Mouse (Mus musculus) limb, embryonic 11.5 days (tissue): ENCODE measurements around the gene Pigv. TPM values are rescaled to one million over a fixed set of nuclear protein-coding genes. Genes with fewer than 3 reads are reported as not detected.

Experiments used
- ATAC-seq: fragments of 200-750 bp; cut with Nextera tagmentation; 2 replicates; pipeline ENCODE4 v1.8.0; 2017; ENCODE audit warnings: low read depth; ENCODE audit not compliant: insufficient number of reproducible peaks, low FRiP score, low TSS enrichment
- DNase-seq: peaks from one replicate; pipeline ENCODE4 v3.0.0-alpha.2; 2015; ENCODE audit warnings: low spot score
- H3K27ac ChIP-seq: fragments of 300-500 bp; sonication (generic); replicated peaks from 2 replicates; pipeline ENCODE4 v1.5.1; 2014; ENCODE audit warnings: low read depth, mild to moderate bottlenecking, low read length
- H3K27me3 ChIP-seq: fragments of 300-500 bp; sonication (generic); 2 replicates; pipeline ENCODE4 v1.6.1; 2014; ENCODE audit warnings: mild to moderate bottlenecking, low read length, mixed read lengths; ENCODE audit not compliant: control insufficient read depth, insufficient read depth
- H3K36me3 ChIP-seq: fragments of 300-500 bp; sonication (generic); 2 replicates; pipeline ENCODE4 v1.6.1; 2014; ENCODE audit warnings: mild to moderate bottlenecking, low read length, moderate library complexity, mixed read lengths; ENCODE audit not compliant: control insufficient read depth, insufficient read depth
- H3K4me1 ChIP-seq: fragments of 300-500 bp; sonication (generic); 2 replicates; pipeline ENCODE4 v1.6.1; 2014; ENCODE audit warnings: low read length, mixed read lengths; ENCODE audit not compliant: control insufficient read depth, insufficient read depth
- H3K4me2 ChIP-seq: fragments of 300-500 bp; sonication (generic); 2 replicates; pipeline ENCODE4 v1.6.1; 2014; ENCODE audit warnings: low read depth, mild to moderate bottlenecking, moderate library complexity; ENCODE audit not compliant: severe bottlenecking
- H3K4me3 ChIP-seq: fragments of 300-500 bp; sonication (generic); 2 replicates; pipeline ENCODE4 v1.5.1; 2014; ENCODE audit warnings: low read depth, low read length
- H3K9ac ChIP-seq: fragments of 300-500 bp; sonication (generic); 2 replicates; pipeline ENCODE4 v1.6.1; 2014; ENCODE audit warnings: mild to moderate bottlenecking, low read length
- H3K9me3 ChIP-seq: fragments of 300-500 bp; sonication (generic); 2 replicates; pipeline ENCODE4 v1.6.1; 2016; ENCODE audit warnings: low read length; ENCODE audit not compliant: control insufficient read depth
- WGBS: fragments of 180-500 bp; shearing (Covaris S2); extraction: QIAGEN DNeasy Blood & Tissue Kit; methylation state at CpG from one replicate; pipeline ENCODE4 v1.1.7; 2014; 5-methylcytosine and 5-hydroxymethylcytosine counted together
- polyA plus RNA-seq: library from polyadenylated mRNA; unstranded; fragments of >200 nt; fragmentation: Nextera tagmentation; extraction: Ambion mirVana; gene quantifications from 2 replicates; pipeline ENCODE4 v1.2.1, GENCODE M21; 2014

Gene Pigv
- 13.2 and 16.8 TPM in 2 replicates for polyA plus RNA-seq

GRCm38 (mm10) chr4:133671881-133672844 lies at the start of gene Pigv:
TSS of gene Pigv (minus strand) at chr4:133672647.
- Histone ChIP-seq H3K27ac (peak within 1 kb of the TSS; percentile 90), H3K9ac (peak within 1 kb of the TSS; percentile 76), H3K4me1 (peaks cover 10% of the 10 kb centered on the region), H3K4me3 (peak within 1 kb of the TSS; percentile 77), H3K4me2 (peak within 1 kb of the TSS; percentile 75), H3K9me3 (no peaks in the 10 kb centered on the region), H3K27me3 (no peaks in the 10 kb centered on the region), H3K36me3 (no peaks in the 10 kb centered on the region; the same call in 1 of the 2 replicates)
- under 1% methylated on average over 75 of the region's 76 CpGs for WGBS
- ATAC-seq, result peak; percentile 88
- peak; percentile 96 for DNase-seq

GRCm38 (mm10) chr4:133719791-133720190 lies 47.3 kb upstream of the Pigv start:
- Histone ChIP-seq H3K4me1 (no peaks in the 10 kb centered on the region; the same call in 1 of the 2 replicates), H3K4me2 (no peak overlapping the region), H3K27me3 (no peaks in the 10 kb centered on the region), H3K27ac (no peak overlapping the region), H3K9ac (no peak overlapping the region), H3K9me3 (no peaks in the 10 kb centered on the region), H3K4me3 (no peak overlapping the region), H3K36me3 (peaks cover 45% of the 10 kb centered on the region)
- DNase-seq, result no peak
- 96% methylated on average over 3 of the region's 3 CpGs for WGBS
- ATAC-seq, result no peak

- no peaks in the 10 kb centered on the region for H3K27me3 ChIP-seq
- WGBS, result 87% methylated on average over 5 of the region's 5 CpGs
- no peak overlapping the region for H3K27ac ChIP-seq
- no peak overlapping the region for H3K9ac ChIP-seq
- peaks cover 24% of the 10 kb centered on the region for H3K36me3 ChIP-seq
- no peaks in the 10 kb centered on the region for H3K9me3 ChIP-seq
- H3K4me3 ChIP-seq, result no peak overlapping the region
- H3K4me1 ChIP-seq, result no peaks in the 10 kb centered on the region
- DNase-seq (no peak), ATAC-seq (no peak)
- no peak overlapping the region for H3K4me2 ChIP-seq
Measured at GRCm38 (mm10) chr4:133712755-133713154, 40.3 kb upstream of the Pigv start.

GRCm38 (mm10) chr4:133711307-133712076 lies 39.0 kb upstream of the Pigv start:
- no peaks in the 10 kb centered on the region for H3K27me3 ChIP-seq
- H3K9me3 ChIP-seq, result no peaks in the 10 kb centered on the region
- ATAC-seq (no peak), DNase-seq (no peak)
- no peak overlapping the region for H3K27ac ChIP-seq
- 87% methylated on average over 6 of the region's 6 CpGs for WGBS
- H3K4me1 ChIP-seq, result no peaks in the 10 kb centered on the region
- H3K4me3 ChIP-seq, result no peak overlapping the region
- H3K9ac ChIP-seq, result no peak overlapping the region
- H3K4me2 ChIP-seq, result no peak overlapping the region
- peaks cover 15% of the 10 kb centered on the region for H3K36me3 ChIP-seq

- H3K9me3 ChIP-seq, result no peaks in the 10 kb centered on the region
- H3K9ac ChIP-seq, result no peak overlapping the region
- H3K27ac ChIP-seq, result no peak overlapping the region
- no peak for ATAC-seq
- peaks cover 14% of the 10 kb centered on the region for H3K36me3 ChIP-seq
- H3K4me1 ChIP-seq, result no peaks in the 10 kb centered on the region
- WGBS, result 94% methylated on average over 2 of the region's 2 CpGs
- no peaks in the 10 kb centered on the region for H3K27me3 ChIP-seq
- no peak overlapping the region for H3K4me2 ChIP-seq
- no peak for DNase-seq
- no peak overlapping the region for H3K4me3 ChIP-seq
Measured at GRCm38 (mm10) chr4:133709395-133709794, 36.9 kb upstream of the Pigv start.

GRCm38 (mm10) chr4:133707464-133707863 lies 35.0 kb upstream of the Pigv start:
- no peak overlapping the region for H3K27ac ChIP-seq

GRCm38 (mm10) chr4:133706956-133707355 lies 34.5 kb upstream of the Pigv start:
- no peak for ATAC-seq
- H3K4me2 ChIP-seq, result no peak overlapping the region
- no peak overlapping the region for H3K4me3 ChIP-seq
- no peak for DNase-seq
- WGBS, result 72% methylated on average over 8 of the region's 8 CpGs
- H3K9me3 ChIP-seq, result no peaks in the 10 kb centered on the region
- peaks cover 9% of the 10 kb centered on the region; the same call in 1 of the 2 replicates for H3K36me3 ChIP-seq
- no peak overlapping the region for H3K9ac ChIP-seq
- H3K27ac ChIP-seq, result no peak overlapping the region
- H3K27me3 ChIP-seq, result no peaks in the 10 kb centered on the region
- no peaks in the 10 kb centered on the region for H3K4me1 ChIP-seq

More at GRCm38 (mm10) chr4:133707464-133707863, 35.0 kb upstream of the Pigv start:
- no peak overlapping the region for H3K9ac ChIP-seq
- ATAC-seq (no peak), DNase-seq (no peak)
- H3K4me2 ChIP-seq, result no peak overlapping the region
- H3K9me3 ChIP-seq, result no peaks in the 10 kb centered on the region
- no peak overlapping the region for H3K4me3 ChIP-seq
- WGBS, result 83% methylated on average over 1 of the region's 1 CpGs
- no peaks in the 10 kb centered on the region for H3K27me3 ChIP-seq
- H3K4me1 ChIP-seq, result no peaks in the 10 kb centered on the region
- H3K36me3 ChIP-seq, result 0 out of 2 replicates have a peak, but pooled peaks cover 6% of the 10 kb centered on the region

GRCm38 (mm10) chr4:133705062-133705461 lies 32.6 kb upstream of the Pigv start:
- H3K36me3 ChIP-seq, result peaks cover 10% of the 10 kb centered on the region
- H3K27me3 ChIP-seq, result no peaks in the 10 kb centered on the region
- H3K9me3 ChIP-seq, result no peaks in the 10 kb centered on the region
- WGBS, result 91% methylated on average over 4 of the region's 4 CpGs
- H3K4me1 ChIP-seq, result no peaks in the 10 kb centered on the region
- no peak for DNase-seq
- ATAC-seq, result no peak
- no peak overlapping the region for H3K4me2 ChIP-seq
- H3K4me3 ChIP-seq, result no peak overlapping the region
- H3K27ac ChIP-seq, result no peak overlapping the region
- H3K9ac ChIP-seq, result no peak overlapping the region
